Mouse (Mus musculus): ENCODE measurements around the gene Tle3. TPM values are rescaled to one million over a fixed set of nuclear protein-coding genes. Genes with fewer than 3 reads are reported as not detected.

Gene Tle3
- total RNA-seq, 2 experiments from 2014 or later, result 4.7 to 12.9 TPM

GRCm38 (mm10) chr9:61439979-61440378 lies 67.8 kb downstream of the Tle3 start:
- Histone ChIP-seq H3K4me3 (no peak overlapping the region), H3K27ac (no peak overlapping the region)
- TF ChIP-seq CTCF (IDR thresholded peaks at IDR 0.05), result no peak
- intact Hi-C loops (cut with DNase I), result loop anchor here (5.0 kb wide), 1 partner anchor 68 kb away; the partner anchor contains the start of gene Tle3
- no peak for DNase-seq

GRCm38 (mm10) chr9:61441206-61441913 lies 69.2 kb downstream of the Tle3 start:
- TF ChIP-seq CTCF (IDR thresholded peaks at IDR 0.05), result no peak
- DNase-seq, result peak; percentile 46

GRCm38 (mm10) chr9:61442951-61443630 lies 70.9 kb downstream of the Tle3 start:
- peak; percentile 62 for DNase-seq
- no peak for TF ChIP-seq CTCF (IDR thresholded peaks at IDR 0.05)
- Histone ChIP-seq H3K27ac (peak overlapping the region; percentile 38), H3K4me3 (no peak overlapping the region)
- intact Hi-C loops (cut with DNase I), result no loop called here

More at GRCm38 (mm10) chr9:61441206-61441913, 69.2 kb downstream of the Tle3 start:
- H3K27ac ChIP-seq, result peak overlapping the region; percentile 38; the same call in 1 of the 2 replicates
- intact Hi-C loops (cut with DNase I), result no loop called here
- H3K4me3 ChIP-seq, result no peak overlapping the region

- DNase-seq, result no peak
- Histone ChIP-seq H3K27ac (no peak overlapping the region), H3K4me3 (no peak overlapping the region)
- intact Hi-C loops (cut with DNase I), result no loop called here
- TF ChIP-seq CTCF (IDR thresholded peaks at IDR 0.05), result no peak
These were observed 73.0 kb downstream of the Tle3 start for GRCm38 (mm10) chr9:61445151-61445550.

GRCm38 (mm10) chr9:61445711-61446222 lies 73.6 kb downstream of the Tle3 start:
- DNase-seq, result peak; percentile 57
- no peak for TF ChIP-seq CTCF (IDR thresholded peaks at IDR 0.05)
- Histone ChIP-seq H3K4me3 (no peak overlapping the region), H3K27ac (0 out of 2 replicates have a peak overlapping the region, but pooled peaks have one; percentile 8)
- intact Hi-C loops (cut with DNase I), result no loop called here

- no peak overlapping the region for H3K4me3 ChIP-seq
- intact Hi-C loops (cut with DNase I), result no loop called here
- no peak for DNase-seq
- no peak for TF ChIP-seq CTCF (IDR thresholded peaks at IDR 0.05)
- H3K27ac ChIP-seq, result no peak overlapping the region
These were observed 74.8 kb downstream of the Tle3 start for GRCm38 (mm10) chr9:61446965-61447364.

GRCm38 (mm10) chr9:61449363-61449904 lies 77.3 kb downstream of the Tle3 start:
- no peak for DNase-seq
- H3K27ac ChIP-seq, result no peak overlapping the region
- TF ChIP-seq CTCF (IDR thresholded peaks at IDR 0.05), result no peak
- intact Hi-C loops (cut with DNase I), result no loop called here
- H3K4me3 ChIP-seq, result no peak overlapping the region

- DNase-seq, result no peak
- intact Hi-C loops (cut with DNase I), result no loop called here
- Histone ChIP-seq H3K4me3 (no peak overlapping the region), H3K27ac (no peak overlapping the region)
- no peak for TF ChIP-seq CTCF (IDR thresholded peaks at IDR 0.05)
These were observed 79.9 kb downstream of the Tle3 start for GRCm38 (mm10) chr9:61452081-61452480.

- no peak overlapping the region for H3K27ac ChIP-seq
- intact Hi-C loops (cut with DNase I), result no loop called here
- DNase-seq, result peak; percentile 37
- H3K4me3 ChIP-seq, result no peak overlapping the region
- no peak for TF ChIP-seq CTCF (IDR thresholded peaks at IDR 0.05)
These were observed 83.7 kb downstream of the Tle3 start for GRCm38 (mm10) chr9:61455861-61456261.

- H3K4me3 ChIP-seq, result no peak overlapping the region
- no peak for TF ChIP-seq CTCF (IDR thresholded peaks at IDR 0.05)
- no peak overlapping the region for H3K27ac ChIP-seq
- intact Hi-C loops (cut with DNase I), result no loop called here
- DNase-seq, result no peak
These were observed 84.4 kb downstream of the Tle3 start for GRCm38 (mm10) chr9:61456441-61457161.

GRCm38 (mm10) chr9:61457162-61457523 lies 85.0 kb downstream of the Tle3 start:
- no peak for TF ChIP-seq CTCF (IDR thresholded peaks at IDR 0.05)
- no peak overlapping the region for H3K4me3 ChIP-seq
- H3K27ac ChIP-seq, result no peak overlapping the region
- intact Hi-C loops (cut with DNase I), result no loop called here
- DNase-seq, result no peak

GRCm38 (mm10) chr9:61461859-61462258 lies 89.7 kb downstream of the Tle3 start:
- no peak for DNase-seq
- H3K4me3 ChIP-seq, result no peak overlapping the region
- intact Hi-C loops (cut with DNase I), result no loop called here
- no peak for TF ChIP-seq CTCF (IDR thresholded peaks at IDR 0.05)
- no peak overlapping the region for H3K27ac ChIP-seq

Data from gastrocnemius, adult 2 months (tissue).